Mouse (Mus musculus) liver, embryonic 14.5 days (tissue): Measurements from ENCODE around the gene Kcnip2.

Source experiments
- CTCF ChIP-seq: IDR thresholded peaks from 2 replicates; pipeline ENCODE4 v1.5.1; 2016; ENCODE audit warnings: antibody characterized with exemption, low read depth, control low read depth
- EP300 ChIP-seq: IDR thresholded peaks from 2 replicates; pipeline ENCODE4 v1.6.1; 2016; ENCODE audit warnings: antibody characterized with exemption, low read depth

- TF ChIP-seq CTCF, result no peak
- TF ChIP-seq EP300, result no peak
Measured at GRCm38 (mm10) chr19:45796879-45797278, 19.0 kb downstream of the Kcnip2 start.
